Mouse (Mus musculus): ENCODE data around the gene Trf.

DNA sequence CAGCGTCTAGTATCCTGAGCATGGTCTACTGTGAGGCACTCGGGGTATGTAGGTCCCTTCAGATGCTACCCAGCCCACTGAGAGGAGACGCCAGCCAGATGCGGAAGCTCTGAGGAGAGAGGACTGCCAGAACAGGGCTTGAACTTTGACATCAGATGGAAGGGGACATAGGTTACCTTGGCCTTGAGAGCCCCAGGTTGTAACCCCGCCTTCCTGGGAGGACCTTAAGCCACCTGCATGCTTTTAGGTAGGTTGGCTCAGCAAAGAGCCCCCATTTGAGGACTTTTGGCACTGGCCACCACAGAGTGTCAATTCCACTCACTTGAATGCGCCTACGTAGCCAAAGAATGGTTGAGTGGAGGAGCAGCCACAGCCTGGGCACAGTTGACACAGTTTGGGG lies 5.5 kb downstream of the Trf start:
- TF ChIP-seq POLR2A (IDR thresholded peaks at IDR 0.05; ENCODE audit: insufficient read depth, low read depth, low read length) (no peak), CTCF (IDR thresholded peaks at IDR 0.05; ENCODE audit: insufficient read depth, low read depth, low read length) (no peak)

Data from olfactory bulb, adult 2 months (tissue).